Mouse (Mus musculus): Measurements from ENCODE around the gene Phldb2.

DNA sequence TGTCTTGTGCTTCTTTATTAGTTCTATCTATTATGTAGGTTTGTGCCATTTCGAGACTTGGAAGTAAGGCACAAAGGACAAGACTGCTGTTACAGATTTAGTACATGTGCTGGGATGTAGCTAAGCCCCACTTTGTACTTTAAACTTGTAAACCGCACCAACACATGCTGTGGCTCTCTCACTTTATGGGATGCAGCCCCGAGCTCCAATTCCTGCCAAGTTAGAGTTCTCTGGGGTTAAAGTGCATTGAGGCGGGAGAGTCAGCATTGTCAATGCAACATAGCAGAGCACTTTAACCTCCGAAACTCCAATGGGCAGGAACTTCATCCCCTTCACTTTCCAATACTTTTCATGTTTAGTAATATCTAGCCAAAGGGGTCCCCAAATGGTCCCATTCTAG lies 224.2 kb downstream of the Phldb2 start:
- TF ChIP-seq CTCF (IDR thresholded peaks at IDR 0.05; ENCODE audit: control insufficient read depth, insufficient read depth, insufficient read length) (no peak), USF1 (IDR thresholded peaks at IDR 0.05; ENCODE audit: low read depth) (no peak)
